Mouse (Mus musculus): ENCODE measurements around the gene Anln. TPM values are rescaled to one million over a fixed set of nuclear protein-coding genes. Genes with fewer than 3 reads are reported as not detected.
"Not testable (repeated sequence)": the region's sequence is repeated elsewhere in the genome, so short reads cannot be mapped to it uniquely, and the experiment has no call there.

Anln gene
- polyA plus RNA-seq, 1 experiment, result 1.8 TPM

- Histone ChIP-seq H3K4me1 (ENCODE audit: control insufficient read depth, insufficient read depth, low read length) (no peaks in the 10 kb centered on the region), H3K4me3 (replicated peaks; ENCODE audit: extremely low read depth, low read depth, low read length) (no peak overlapping the region)
- no peak for DNase-seq
- WGBS, result 62% methylated on average over 1 of the region's 1 CpGs
- TF ChIP-seq POLR2A (IDR thresholded peaks at IDR 0.05; ENCODE audit: borderline replicate concordance, extremely low read depth, low read depth, low read length) (no peak), CTCF (IDR thresholded peaks at IDR 0.05; ENCODE audit: insufficient read depth, low read length) (no peak)
These were observed 34.5 kb upstream of the Anln start for GRCm38 (mm10) chr9:22423507-22423906.

GRCm38 (mm10) chr9:22422559-22422958, 33.6 kb upstream of the Anln start:
- H3K4me3 ChIP-seq (replicated peaks; ENCODE audit: extremely low read depth, low read depth, low read length), result no peak overlapping the region
- no peaks in the 10 kb centered on the region for H3K4me1 ChIP-seq (ENCODE audit: control insufficient read depth, insufficient read depth, low read length)
- TF ChIP-seq POLR2A (IDR thresholded peaks at IDR 0.05; ENCODE audit: borderline replicate concordance, extremely low read depth, low read depth, low read length) (no peak), CTCF (IDR thresholded peaks at IDR 0.05; ENCODE audit: insufficient read depth, low read length) (no peak)
- WGBS, result 41% methylated on average over 1 of the region's 1 CpGs
- DNase-seq, result no peak

GRCm38 (mm10) chr9:22420491-22420890, 31.5 kb upstream of the Anln start:
- no peak for TF ChIP-seq POLR2A (IDR thresholded peaks at IDR 0.05; ENCODE audit: borderline replicate concordance, extremely low read depth, low read depth, low read length)
- TF ChIP-seq CTCF (IDR thresholded peaks at IDR 0.05; ENCODE audit: insufficient read depth, low read length), result no peak
- WGBS, result 56% methylated on average over 7 of the region's 7 CpGs
- Histone ChIP-seq H3K4me3 (replicated peaks; ENCODE audit: extremely low read depth, low read depth, low read length) (no peak overlapping the region), H3K4me1 (ENCODE audit: control insufficient read depth, insufficient read depth, low read length) (no peaks in the 10 kb centered on the region)
- no peak for DNase-seq

GRCm38 (mm10) chr9:22419877-22420276, 30.9 kb upstream of the Anln start:
- no peak for DNase-seq
- H3K4me1 ChIP-seq (ENCODE audit: control insufficient read depth, insufficient read depth, low read length), result no peaks in the 10 kb centered on the region
- H3K4me3 ChIP-seq (replicated peaks; ENCODE audit: extremely low read depth, low read depth, low read length), result no peak overlapping the region
- TF ChIP-seq CTCF (IDR thresholded peaks at IDR 0.05; ENCODE audit: insufficient read depth, low read length), result no peak
- no peak for TF ChIP-seq POLR2A (IDR thresholded peaks at IDR 0.05; ENCODE audit: borderline replicate concordance, extremely low read depth, low read depth, low read length)
- 92% methylated on average over 3 of the region's 3 CpGs for WGBS

- DNase-seq, result no peak
- TF ChIP-seq CTCF (IDR thresholded peaks at IDR 0.05; ENCODE audit: insufficient read depth, low read length), result no peak
- no peak for TF ChIP-seq POLR2A (IDR thresholded peaks at IDR 0.05; ENCODE audit: borderline replicate concordance, extremely low read depth, low read depth, low read length)
- Histone ChIP-seq H3K4me1 (ENCODE audit: control insufficient read depth, insufficient read depth, low read length) (no peaks in the 10 kb centered on the region), H3K4me3 (replicated peaks; ENCODE audit: extremely low read depth, low read depth, low read length) (no peak overlapping the region)
- 51% methylated on average over 6 of the region's 6 CpGs for WGBS
These were observed 28.6 kb upstream of the Anln start for GRCm38 (mm10) chr9:22417547-22417946.

GRCm38 (mm10) chr9:22416187-22416586, 27.2 kb upstream of the Anln start:
- TF ChIP-seq CTCF (IDR thresholded peaks at IDR 0.05; ENCODE audit: insufficient read depth, low read length), result no peak
- TF ChIP-seq POLR2A (IDR thresholded peaks at IDR 0.05; ENCODE audit: borderline replicate concordance, extremely low read depth, low read depth, low read length), result no peak
- Histone ChIP-seq H3K4me1 (ENCODE audit: control insufficient read depth, insufficient read depth, low read length) (no peaks in the 10 kb centered on the region), H3K4me3 (replicated peaks; ENCODE audit: extremely low read depth, low read depth, low read length) (no peak overlapping the region)
- 71% methylated on average over 3 of the region's 3 CpGs for WGBS
- DNase-seq, result no peak

GRCm38 (mm10) chr9:22411002-22411857, 22.2 kb upstream of the Anln start, which contains the start of gene 9530077C05Rik:
9530077C05Rik (plus strand) TSS chr9:22411513.
- 1% methylated on average over 43 of the region's 43 CpGs for WGBS
- H3K4me3 ChIP-seq (replicated peaks; ENCODE audit: extremely low read depth, low read depth, low read length), result peak within 1 kb of the TSS; percentile 90
- H3K4me1 ChIP-seq (ENCODE audit: control insufficient read depth, insufficient read depth, low read length), result no peaks in the 10 kb centered on the region
- no peak; the same call in 1 of the 2 replicates for TF ChIP-seq POLR2A (IDR thresholded peaks at IDR 0.05; ENCODE audit: borderline replicate concordance, extremely low read depth, low read depth, low read length)
- TF ChIP-seq CTCF (IDR thresholded peaks at IDR 0.05; ENCODE audit: insufficient read depth, low read length), result peak; percentile 85
- peak; percentile 92 for DNase-seq

GRCm38 (mm10) chr9:22409501-22409900, 20.5 kb upstream of the Anln start:
- 67% methylated on average over 7 of the region's 7 CpGs for WGBS
- no peak for DNase-seq
- Histone ChIP-seq H3K4me3 (replicated peaks; ENCODE audit: extremely low read depth, low read depth, low read length) (no peak overlapping the region), H3K4me1 (ENCODE audit: control insufficient read depth, insufficient read depth, low read length) (no peaks in the 10 kb centered on the region)
- no peak for TF ChIP-seq CTCF (IDR thresholded peaks at IDR 0.05; ENCODE audit: insufficient read depth, low read length)
- no peak for TF ChIP-seq POLR2A (IDR thresholded peaks at IDR 0.05; ENCODE audit: borderline replicate concordance, extremely low read depth, low read depth, low read length)

- not testable (repeated sequence) for H3K4me3 ChIP-seq (replicated peaks; ENCODE audit: extremely low read depth, low read depth, low read length); DNase-seq; H3K4me1 ChIP-seq (ENCODE audit: control insufficient read depth, insufficient read depth, low read length)
- 15% methylated on average over 4 of the region's 4 CpGs for WGBS
These were observed 19.4 kb upstream of the Anln start for GRCm38 (mm10) chr9:22408344-22408743.

- not testable (repeated sequence) for H3K4me1 ChIP-seq (ENCODE audit: control insufficient read depth, insufficient read depth, low read length); DNase-seq; H3K4me3 ChIP-seq (replicated peaks; ENCODE audit: extremely low read depth, low read depth, low read length)
- 81% methylated on average over 3 of the region's 4 CpGs for WGBS
These were observed 18.6 kb upstream of the Anln start for GRCm38 (mm10) chr9:22407633-22408032.

Data from lung, adult 2 months (tissue).